Mouse (Mus musculus) hindbrain, embryonic 15.5 days (tissue): ENCODE measurements around the gene Ssrp1. TPM values are rescaled to one million over a fixed set of nuclear protein-coding genes. Genes with fewer than 3 reads are reported as not detected.

ENCODE experiments used
- ATAC-seq: fragments of 200-750 bp; cut with Nextera tagmentation; 2 replicates; pipeline ENCODE4 v1.8.0; 2017; ENCODE audit warnings: low read depth, moderate number of reproducible peaks, moderate TSS enrichment; ENCODE audit not compliant: low FRiP score
- H3K27ac ChIP-seq: fragments of 300-500 bp; sonication (generic); replicated peaks from 2 replicates; pipeline ENCODE4 v1.5.1; 2015; ENCODE audit warnings: mild to moderate bottlenecking, inconsistent platforms
- H3K27me3 ChIP-seq: fragments of 300-500 bp; sonication (generic); 2 replicates; pipeline ENCODE4 v1.6.1; 2015; ENCODE audit warnings: control low read depth, inconsistent platforms
- H3K36me3 ChIP-seq: fragments of 300-500 bp; sonication (generic); 2 replicates; pipeline ENCODE4 v1.6.1; 2015; ENCODE audit warnings: control low read depth, inconsistent platforms
- H3K4me1 ChIP-seq: fragments of 300-500 bp; sonication (generic); replicated peaks from 2 replicates; pipeline ENCODE4 v1.6.1; 2015; ENCODE audit warnings: control low read depth, inconsistent platforms
- H3K4me2 ChIP-seq: fragments of 300-500 bp; sonication (generic); 2 replicates; pipeline ENCODE4 v1.6.1; 2015; ENCODE audit warnings: moderate library complexity, mild to moderate bottlenecking, inconsistent platforms
- H3K4me3 ChIP-seq: fragments of 300-500 bp; sonication (generic); 2 replicates; pipeline ENCODE4 v1.5.1; 2015; ENCODE audit warnings: mild to moderate bottlenecking, inconsistent platforms
- H3K9ac ChIP-seq: fragments of 300-500 bp; sonication (generic); 2 replicates; pipeline ENCODE4 v1.6.1; 2015; ENCODE audit warnings: inconsistent platforms
- H3K9me3 ChIP-seq: fragments of 300-500 bp; sonication (generic); 2 replicates; pipeline ENCODE4 v1.6.1; 2016; ENCODE audit warnings: control low read depth, inconsistent platforms
- WGBS: fragments of 180-500 bp; shearing (Covaris S2); methylation state at CpG from one replicate; pipeline ENCODE4 v1.1.7; 2015; 5-methylcytosine and 5-hydroxymethylcytosine counted together
- polyA plus RNA-seq: library from polyadenylated mRNA; unstranded; fragments of >200 nt; fragmentation: Nextera tagmentation; extraction: Ambion mirVana; gene quantifications from 2 replicates; pipeline ENCODE4 v1.2.1, GENCODE M21; 2015

Ssrp1 gene
- polyA plus RNA-seq, result 166 and 171 TPM in 2 replicates

DNA sequence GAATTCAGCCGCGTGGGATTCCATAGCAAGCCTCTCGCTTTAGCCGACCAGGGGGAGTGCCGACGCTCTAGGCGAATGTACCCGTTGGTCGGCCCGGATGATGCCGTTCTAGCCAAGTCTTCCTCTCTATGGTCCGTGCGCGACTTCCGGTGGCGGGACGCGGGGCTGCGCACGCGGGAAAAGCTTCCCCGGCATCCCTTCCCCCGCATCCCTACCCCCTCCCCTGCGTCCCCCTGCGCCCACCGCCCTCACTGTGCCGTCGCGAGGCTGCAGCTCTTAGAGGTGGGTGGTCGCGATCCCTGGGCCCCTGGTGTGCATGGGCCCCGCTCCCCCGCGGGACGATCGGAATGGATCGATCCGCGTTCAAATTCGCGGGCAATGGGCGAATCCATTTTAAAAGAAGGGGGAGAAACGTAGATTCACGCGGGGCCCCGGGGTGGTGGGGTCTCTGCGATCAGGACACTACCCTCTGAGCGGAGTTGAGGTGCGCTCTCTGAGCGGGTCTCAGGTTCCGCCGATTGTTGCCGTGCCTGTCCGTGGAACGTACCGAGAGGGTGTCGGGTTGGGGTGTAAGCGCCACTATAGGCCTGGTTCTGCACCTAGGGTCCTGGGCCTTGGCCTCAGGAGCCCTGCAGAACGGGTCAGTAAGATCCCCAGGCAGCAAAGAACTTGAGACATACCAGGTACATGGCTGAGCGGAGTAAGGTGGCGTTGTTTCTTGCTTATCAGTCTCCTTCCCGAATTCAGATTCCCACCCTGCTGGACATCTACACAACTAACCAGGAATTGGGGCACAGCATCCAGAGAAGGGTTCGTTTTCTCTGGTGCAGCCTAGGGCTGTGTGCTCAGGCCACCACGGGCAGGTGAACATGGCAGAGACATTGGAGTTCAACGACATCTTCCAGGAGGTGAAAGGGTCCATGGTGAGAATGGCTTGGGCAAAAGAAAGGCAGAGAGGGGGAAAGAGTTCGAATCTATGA, at the start of gene Ssrp1, which contains the start of gene P2rx3:
TSS of gene Ssrp1 (plus strand) at position 188 of the 980 bp plus-strand sequence.
TSS of gene P2rx3 (minus strand) at position 416 of the 980 bp plus-strand sequence.
- Histone ChIP-seq H3K4me2 (peak within 1 kb of the TSS; percentile 83), H3K27ac (peak within 1 kb of the TSS; percentile 83), H3K9ac (peak within 1 kb of the TSS; percentile 91), H3K9me3 (no peaks in the 10 kb centered on the region), H3K4me3 (peak within 1 kb of the TSS; percentile 75), H3K4me1 (peaks cover 20% of the 10 kb centered on the region), H3K36me3 (peaks cover 30% of the 10 kb centered on the region), H3K27me3 (no peaks in the 10 kb centered on the region)
- ATAC-seq, result peak; percentile 97
- under 1% methylated on average over 66 of the region's 66 CpGs for WGBS

DNA sequence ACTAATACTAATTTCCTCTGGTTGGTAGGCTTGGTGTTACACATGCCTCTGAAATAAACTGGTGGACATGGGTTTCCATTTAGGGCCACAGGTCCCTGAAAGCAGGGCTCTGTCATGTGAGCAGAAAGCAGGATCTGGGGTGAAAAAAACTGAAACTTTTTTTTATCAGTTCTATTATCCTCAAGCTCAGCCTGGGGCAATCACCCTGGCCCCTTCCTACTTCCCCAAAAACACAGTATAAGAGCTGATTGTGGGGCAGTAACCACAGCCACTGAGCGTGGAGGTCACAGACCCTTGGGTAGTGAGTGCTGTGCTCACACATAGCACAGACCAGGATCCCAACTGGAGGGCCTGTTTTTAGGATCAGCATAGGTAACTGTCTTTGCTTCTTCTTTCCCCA, 49.1 kb upstream of the Ssrp1 start, which contains the start of gene Prg3:
TSS of gene Prg3 (plus strand) at position 286 of the 400 bp plus-strand sequence.
- no peaks in the 10 kb centered on the region for H3K36me3 ChIP-seq

DNA sequence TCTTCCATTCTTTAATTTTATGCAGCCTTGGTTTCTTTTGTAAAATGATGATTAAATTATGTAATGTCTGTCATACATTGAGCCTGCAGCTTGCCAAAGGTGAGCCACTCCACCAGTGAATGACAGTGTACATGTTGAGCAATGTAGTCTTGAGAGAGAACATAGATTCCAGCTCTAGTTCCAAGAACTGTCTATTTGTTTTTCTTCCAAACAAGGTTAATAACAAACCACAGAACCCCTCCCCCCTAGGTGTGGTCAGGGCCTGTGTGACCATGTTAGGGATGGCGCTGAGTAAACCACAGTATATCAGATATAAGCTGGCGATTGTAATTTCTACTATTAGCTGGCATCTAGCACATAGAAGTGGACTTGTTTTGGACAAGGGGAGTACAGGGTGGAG, 40.7 kb upstream of the Ssrp1 start:
- Histone ChIP-seq H3K36me3 (no peaks in the 10 kb centered on the region), H3K9ac (no peak overlapping the region), H3K9me3 (no peaks in the 10 kb centered on the region), H3K27ac (no peak overlapping the region), H3K4me2 (no peak overlapping the region), H3K27me3 (no peaks in the 10 kb centered on the region), H3K4me3 (no peak overlapping the region), H3K4me1 (no peaks in the 10 kb centered on the region)
- WGBS, result 92% methylated on average over 2 of the region's 2 CpGs
- ATAC-seq, result no peak

More for the DNA sequence above, 49.1 kb upstream of the Ssrp1 start, which contains the start of gene Prg3:
- no peak for ATAC-seq
- no peak within 1 kb of the TSS for H3K27ac ChIP-seq
- H3K9ac ChIP-seq, result no peak within 1 kb of the TSS
- no peak within 1 kb of the TSS for H3K4me3 ChIP-seq
- WGBS, result 83% methylated on average over 1 of the region's 1 CpGs
- no peaks in the 10 kb centered on the region for H3K9me3 ChIP-seq
- H3K4me1 ChIP-seq, result no peaks in the 10 kb centered on the region
- H3K27me3 ChIP-seq, result no peaks in the 10 kb centered on the region
- H3K4me2 ChIP-seq, result no peak within 1 kb of the TSS

DNA sequence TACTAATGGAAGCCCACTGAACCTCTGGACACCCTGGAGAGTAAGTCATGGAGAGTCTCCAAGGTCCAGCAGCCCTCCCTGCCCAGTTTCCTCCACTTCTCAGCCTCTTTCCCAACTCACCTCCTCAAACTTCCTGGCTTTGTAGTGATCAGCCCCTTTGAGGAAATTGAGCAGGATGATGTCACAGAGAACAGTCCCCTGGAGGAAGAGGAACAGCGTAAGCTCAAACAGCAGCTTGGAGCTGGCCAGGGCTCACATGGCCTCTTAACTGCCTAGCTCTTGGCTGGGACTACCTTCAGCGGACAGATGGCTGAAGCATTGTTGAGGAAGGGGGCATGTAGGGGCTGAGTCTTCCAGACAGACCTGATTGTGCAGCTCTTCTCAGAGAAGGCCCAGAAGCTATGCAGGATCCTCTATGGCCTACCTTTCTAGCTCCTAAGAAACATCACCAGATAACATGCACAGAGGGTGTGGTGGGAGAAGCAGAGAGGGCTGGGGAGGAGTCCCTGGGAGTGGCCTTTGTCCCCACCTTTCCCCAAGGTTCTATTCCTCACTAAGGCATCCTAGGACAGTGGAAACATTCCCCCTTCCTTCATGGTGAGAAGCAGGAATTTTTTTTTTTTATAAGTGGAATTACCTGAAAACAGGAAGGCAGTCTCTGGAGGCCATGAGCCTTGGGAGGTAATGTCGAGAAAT, 37.4 kb upstream of the Ssrp1 start:
- Histone ChIP-seq H3K4me1 (no peaks in the 10 kb centered on the region), H3K9me3 (no peaks in the 10 kb centered on the region), H3K27me3 (no peaks in the 10 kb centered on the region), H3K9ac (no peak overlapping the region), H3K4me3 (no peak overlapping the region), H3K36me3 (no peaks in the 10 kb centered on the region), H3K27ac (no peak overlapping the region), H3K4me2 (no peak overlapping the region)
- ATAC-seq, result no peak
- 89% methylated on average over 3 of the region's 3 CpGs for WGBS

DNA sequence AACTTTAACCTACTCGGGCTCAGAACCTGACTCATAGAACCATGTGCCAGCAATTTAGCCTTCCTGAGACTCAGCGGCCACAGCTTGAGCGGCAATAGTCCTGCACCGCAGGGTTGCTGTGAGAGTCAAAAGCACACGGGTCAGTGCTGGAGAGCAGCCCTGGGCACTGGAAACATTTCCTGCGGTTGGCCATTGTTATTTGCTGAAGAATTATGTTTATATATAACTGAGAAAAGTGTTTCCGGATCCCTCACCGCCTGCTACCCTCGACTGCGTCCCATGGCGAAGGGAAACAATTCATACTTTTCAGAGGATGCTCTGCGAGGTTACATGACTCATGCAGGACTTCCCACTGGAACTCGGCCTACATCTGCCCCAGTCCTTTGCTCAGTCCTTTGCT, 35.5 kb upstream of the Ssrp1 start:
- Histone ChIP-seq H3K27me3 (no peaks in the 10 kb centered on the region), H3K9me3 (no peaks in the 10 kb centered on the region), H3K36me3 (no peaks in the 10 kb centered on the region), H3K9ac (no peak overlapping the region), H3K4me2 (no peak overlapping the region), H3K4me1 (no peaks in the 10 kb centered on the region), H3K4me3 (no peak overlapping the region), H3K27ac (no peak overlapping the region)
- no peak; the same call in 1 of the 2 replicates for ATAC-seq
- 66% methylated on average over 13 of the region's 13 CpGs for WGBS

DNA sequence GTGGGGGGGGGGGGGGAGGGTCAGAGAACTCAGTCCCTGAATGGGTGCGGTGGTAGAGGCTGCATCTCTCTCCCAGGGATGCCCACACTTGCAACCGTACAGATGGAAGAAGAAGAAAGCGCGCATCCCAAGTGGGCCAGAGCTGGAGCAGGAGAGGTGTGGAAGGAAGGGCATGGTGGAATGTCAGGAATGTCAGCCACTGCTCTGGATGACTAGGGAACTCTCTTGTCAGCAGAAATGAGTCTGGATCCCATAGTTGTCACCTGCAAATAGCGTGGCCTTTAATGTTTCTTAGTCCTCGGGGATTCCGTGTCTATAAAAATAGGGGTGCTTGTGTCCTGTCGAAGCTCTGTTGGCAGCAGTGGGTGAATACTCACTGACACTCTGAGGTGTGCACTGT, 34.5 kb upstream of the Ssrp1 start:
- Histone ChIP-seq H3K36me3 (no peaks in the 10 kb centered on the region), H3K27ac (no peak overlapping the region), H3K9me3 (no peaks in the 10 kb centered on the region), H3K4me1 (no peaks in the 10 kb centered on the region), H3K4me3 (no peak overlapping the region), H3K27me3 (no peaks in the 10 kb centered on the region), H3K9ac (no peak overlapping the region), H3K4me2 (no peak overlapping the region)
- 88% methylated on average over 8 of the region's 8 CpGs for WGBS
- no peak for ATAC-seq

DNA sequence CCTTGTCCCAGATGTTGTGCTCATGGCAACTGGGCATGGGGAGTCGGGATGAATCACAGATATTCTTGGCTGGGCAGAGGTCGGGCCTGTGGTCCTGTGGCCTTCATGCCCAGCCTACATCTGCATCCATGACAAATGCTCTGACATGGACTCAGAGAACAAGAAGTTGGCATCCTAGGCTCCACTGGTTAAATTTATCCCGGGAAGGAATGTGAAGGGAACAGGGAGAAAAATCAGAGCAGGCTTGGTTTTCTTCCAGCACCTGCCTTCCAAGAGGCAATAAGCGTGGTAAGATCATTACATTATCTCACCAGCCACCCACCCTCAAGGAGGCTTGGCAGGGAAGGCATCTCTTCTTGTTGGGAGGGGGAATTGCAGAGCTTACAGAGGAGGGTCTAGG, 32.7 kb upstream of the Ssrp1 start:
- H3K4me2 ChIP-seq, result no peak overlapping the region
- no peak overlapping the region for H3K27ac ChIP-seq
- no peaks in the 10 kb centered on the region for H3K27me3 ChIP-seq
- H3K9ac ChIP-seq, result no peak overlapping the region
- no peaks in the 10 kb centered on the region for H3K36me3 ChIP-seq
- no peak for ATAC-seq
- whole genome bisulfite sequencing, result 80% methylated on average over 4 of the region's 4 CpGs
- H3K4me1 ChIP-seq, result no peaks in the 10 kb centered on the region
- H3K4me3 ChIP-seq, result no peak overlapping the region
- no peaks in the 10 kb centered on the region for H3K9me3 ChIP-seq

DNA sequence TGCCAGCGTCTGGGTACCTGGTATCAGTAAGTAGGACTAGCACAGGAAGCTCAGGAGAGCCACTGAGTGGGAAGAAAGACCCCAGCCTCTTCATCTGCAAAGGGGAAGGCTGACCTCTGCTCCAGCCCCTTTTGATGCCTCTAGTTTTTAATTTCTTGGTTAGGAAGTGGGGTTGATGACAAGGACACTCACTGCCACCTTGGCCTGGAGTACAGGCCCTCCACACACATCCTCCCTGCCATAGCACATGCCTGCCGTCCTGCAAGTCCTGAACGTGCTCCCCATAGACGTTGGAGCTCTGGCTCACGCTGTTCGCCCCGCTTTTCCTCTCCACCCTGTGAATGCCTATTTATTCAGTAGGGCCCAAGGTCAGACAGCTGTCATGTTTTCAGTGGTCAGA, 30.4 kb upstream of the Ssrp1 start:
- H3K4me1 ChIP-seq, result no peaks in the 10 kb centered on the region
- H3K9ac ChIP-seq, result no peak overlapping the region
- ATAC-seq, result no peak
- no peak overlapping the region for H3K4me2 ChIP-seq
- no peaks in the 10 kb centered on the region for H3K27me3 ChIP-seq
- H3K27ac ChIP-seq, result no peak overlapping the region
- WGBS, result 77% methylated on average over 7 of the region's 7 CpGs
- H3K9me3 ChIP-seq, result no peaks in the 10 kb centered on the region
- H3K4me3 ChIP-seq, result no peak overlapping the region
- no peaks in the 10 kb centered on the region for H3K36me3 ChIP-seq

DNA sequence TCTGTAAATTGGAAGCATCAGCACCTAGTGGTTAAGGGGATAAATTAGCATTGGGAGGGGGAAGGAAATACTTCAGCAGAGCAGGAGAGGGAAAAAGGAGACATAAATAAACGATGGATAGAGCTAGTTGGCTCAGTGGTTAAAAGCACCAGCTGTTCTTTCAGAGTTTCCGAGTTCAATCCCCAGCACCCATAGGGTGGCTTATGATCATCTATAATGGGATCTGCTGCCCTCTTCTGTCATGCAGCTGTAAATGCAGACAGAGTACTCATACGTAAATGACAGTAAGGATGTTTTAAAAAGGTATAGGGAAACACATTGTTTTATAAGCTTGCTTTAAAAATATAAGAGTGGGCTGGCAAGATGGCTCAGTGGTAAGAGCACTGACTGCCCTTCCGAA, 29.3 kb upstream of the Ssrp1 start:
- WGBS, result 21% methylated on average over 4 of the region's 4 CpGs
- Histone ChIP-seq H3K27ac (no peak overlapping the region), H3K9me3 (no peaks in the 10 kb centered on the region), H3K4me2 (no peak overlapping the region), H3K4me3 (no peak overlapping the region), H3K27me3 (no peaks in the 10 kb centered on the region), H3K4me1 (peaks cover 6% of the 10 kb centered on the region; the same call in 1 of the 2 replicates), H3K9ac (no peak overlapping the region), H3K36me3 (no peaks in the 10 kb centered on the region)
- ATAC-seq, result no peak

DNA sequence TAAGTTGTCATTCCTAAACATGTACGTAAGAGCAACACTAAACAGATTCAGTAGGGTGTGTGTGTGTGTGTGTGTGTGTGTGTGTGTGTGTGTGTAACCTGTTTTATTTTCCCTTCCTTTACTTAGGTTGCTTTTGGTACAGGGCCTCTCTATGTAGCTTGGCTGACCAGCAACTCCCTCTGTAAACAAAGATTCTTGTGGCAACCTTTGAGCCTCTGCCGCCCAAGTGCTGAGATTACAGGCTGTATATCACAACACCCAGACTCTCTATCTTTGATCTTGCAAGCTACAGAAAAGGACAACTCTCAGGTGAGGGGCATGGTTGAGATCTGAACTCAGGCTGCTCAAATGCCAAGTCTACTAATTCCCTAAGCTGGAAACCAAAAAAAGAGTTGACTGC, 27.8 kb upstream of the Ssrp1 start:
- Histone ChIP-seq H3K4me2 (no peak overlapping the region), H3K4me3 (no peak overlapping the region), H3K4me1 (peaks cover 6% of the 10 kb centered on the region; the same call in 1 of the 2 replicates), H3K9ac (no peak overlapping the region), H3K9me3 (no peaks in the 10 kb centered on the region), H3K36me3 (no peaks in the 10 kb centered on the region), H3K27me3 (no peaks in the 10 kb centered on the region), H3K27ac (no peak overlapping the region)
- no peak for ATAC-seq
- WGBS, result 82% methylated on average over 2 of the region's 2 CpGs

DNA sequence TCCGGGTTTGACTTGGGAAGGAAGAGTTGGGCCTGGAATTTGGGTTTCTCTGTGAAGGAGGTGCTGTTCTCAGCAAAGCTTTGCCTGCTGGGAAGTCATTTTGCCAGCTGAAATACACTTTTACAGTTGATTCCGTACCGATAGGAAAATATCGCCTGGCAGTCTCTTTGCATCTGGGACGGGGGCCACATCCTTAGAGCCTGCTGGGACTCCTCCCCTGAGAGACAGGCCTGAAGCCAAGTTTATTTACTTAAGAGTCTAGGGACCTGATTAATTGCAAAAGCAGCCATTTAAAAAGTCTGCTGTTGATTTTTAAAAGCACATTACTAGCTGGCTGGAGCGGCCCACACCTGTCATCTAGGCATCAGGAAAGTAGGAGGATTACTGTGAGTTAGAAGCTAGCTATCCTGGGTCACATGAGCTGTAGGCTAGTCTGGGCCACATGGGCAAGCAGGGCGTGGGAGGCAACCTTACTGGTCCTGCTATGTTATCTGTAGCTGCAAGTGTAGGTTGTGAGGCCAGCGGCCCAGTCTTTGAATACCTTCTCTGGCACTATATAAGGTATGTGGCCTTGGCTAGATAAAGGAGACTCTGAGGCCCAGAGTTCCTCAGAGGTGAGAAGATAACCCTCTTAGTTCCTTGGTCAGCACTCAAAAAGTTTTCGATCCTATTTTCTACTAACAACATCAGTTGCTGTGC, 25.0 kb upstream of the Ssrp1 start:
- Histone ChIP-seq H3K4me1 (peaks cover 6% of the 10 kb centered on the region; the same call in 1 of the 2 replicates), H3K9me3 (no peaks in the 10 kb centered on the region), H3K4me2 (no peak overlapping the region), H3K27me3 (no peaks in the 10 kb centered on the region), H3K36me3 (no peaks in the 10 kb centered on the region), H3K27ac (no peak overlapping the region), H3K4me3 (no peak overlapping the region), H3K9ac (no peak overlapping the region)
- ATAC-seq, result no peak
- WGBS, result 73% methylated on average over 9 of the region's 9 CpGs
